Mouse (Mus musculus) kidney, adult 2 months (tissue): ENCODE data around the gene Tdg.

Experiments
- CTCF ChIP-seq: fragments of 200-500 bp; conservative IDR thresholded peaks from 2 replicates; pipeline ENCODE4 v1.5.1; 2011; ENCODE audit warnings: low read depth, mild to moderate bottlenecking, control low read depth, low read length, moderate library complexity, mixed read lengths; ENCODE audit not compliant: insufficient read depth, insufficient read length
- POLR2A ChIP-seq: fragments of 200-500 bp; IDR thresholded peaks from one replicate; pipeline ENCODE4 v1.6.1; 2011; ENCODE audit warnings: low read depth, low read length, control low read depth

DNA sequence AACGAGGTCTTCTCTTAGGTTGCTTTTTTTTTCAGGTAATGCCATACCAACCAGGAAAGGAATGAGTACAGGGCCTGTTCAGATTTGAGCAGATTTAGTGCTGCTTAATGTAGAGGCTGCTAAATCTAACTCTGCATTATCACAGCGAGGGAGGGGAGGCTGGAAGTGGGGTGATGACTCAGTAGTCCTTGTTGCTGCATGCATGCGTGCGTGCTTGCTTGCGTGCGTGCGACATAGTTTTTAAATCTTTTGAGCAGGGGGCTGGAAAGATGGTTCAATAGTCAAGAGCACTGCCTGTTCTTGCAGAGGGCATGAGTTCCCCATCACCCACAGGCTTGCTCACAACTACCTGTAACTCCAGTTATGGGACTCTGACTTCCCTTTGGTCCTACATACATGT, 4.7 kb downstream of the Tdg start:
- no peak for TF ChIP-seq POLR2A
- TF ChIP-seq CTCF: no peak
